Mouse (Mus musculus) lung, postnatal 0 days (tissue): ENCODE data around the gene 2200002D01Rik.

Source experiments
- CTCF ChIP-seq: IDR thresholded peaks from 2 replicates; pipeline ENCODE4 v1.5.1; 2016; ENCODE audit warnings: antibody characterized with exemption, mild to moderate bottlenecking
- EP300 ChIP-seq: IDR thresholded peaks from 2 replicates; pipeline ENCODE4 v1.6.1; 2016; ENCODE audit warnings: antibody characterized with exemption, mild to moderate bottlenecking, control low read depth

DNA sequence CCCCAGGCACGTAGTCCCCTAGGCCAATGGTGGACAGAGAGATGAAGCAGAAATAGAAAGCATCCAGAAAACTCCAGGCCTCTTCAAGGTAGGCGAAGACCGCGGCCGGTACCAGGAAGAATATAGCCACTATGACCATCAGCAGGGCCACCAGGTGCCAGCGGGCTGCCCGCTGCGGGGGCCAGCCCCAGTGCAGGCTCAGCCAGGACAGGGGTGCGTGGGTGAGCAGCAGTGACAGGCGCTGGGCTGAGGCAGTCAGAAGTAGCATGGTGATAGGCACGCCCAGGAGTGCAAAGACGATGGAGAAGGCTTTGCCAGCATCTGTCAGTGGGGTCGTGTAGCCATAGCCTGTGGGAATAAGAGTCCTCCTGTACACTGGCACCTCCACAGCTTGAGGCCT is 22.7 kb downstream of the 2200002D01Rik start:
- no peak for TF ChIP-seq CTCF
- TF ChIP-seq EP300, result no peak
